Mouse (Mus musculus) midbrain, embryonic 13.5 days (tissue): ENCODE measurements around the gene Foxk1. TPM values are rescaled to one million over a fixed set of nuclear protein-coding genes. Genes with fewer than 3 reads are reported as not detected.

Experiments used
- ATAC-seq: fragments of 200-750 bp; cut with Nextera tagmentation; 2 replicates; pipeline ENCODE4 v1.8.0; 2017; ENCODE audit warnings: mild to moderate bottlenecking, moderate TSS enrichment, moderate library complexity
- H3K27ac ChIP-seq: fragments of 300-500 bp; sonication (generic); 2 replicates; pipeline ENCODE4 v1.5.1; 2015; ENCODE audit warnings: inconsistent platforms, mild to moderate bottlenecking, moderate library complexity
- H3K27me3 ChIP-seq: fragments of 300-500 bp; sonication (generic); 2 replicates; pipeline ENCODE4 v1.6.1; 2015; ENCODE audit warnings: mild to moderate bottlenecking, inconsistent platforms
- H3K36me3 ChIP-seq: fragments of 300-500 bp; sonication (generic); 2 replicates; pipeline ENCODE4 v1.6.1; 2015; ENCODE audit warnings: mild to moderate bottlenecking, inconsistent platforms
- H3K4me1 ChIP-seq: fragments of 300-500 bp; sonication (generic); replicated peaks from 2 replicates; pipeline ENCODE4 v1.6.1; 2015; ENCODE audit warnings: inconsistent platforms
- H3K4me2 ChIP-seq: fragments of 300-500 bp; sonication (generic); replicated peaks from 2 replicates; pipeline ENCODE4 v1.6.1; 2015; ENCODE audit warnings: moderate library complexity, mild to moderate bottlenecking, inconsistent platforms
- H3K4me3 ChIP-seq: fragments of 300-500 bp; sonication (generic); replicated peaks from 2 replicates; pipeline ENCODE4 v1.5.1; 2015; ENCODE audit warnings: mild to moderate bottlenecking, inconsistent platforms
- H3K9ac ChIP-seq: fragments of 300-500 bp; sonication (generic); replicated peaks from 2 replicates; pipeline ENCODE4 v1.6.1; 2015; ENCODE audit warnings: mild to moderate bottlenecking, inconsistent platforms
- H3K9me3 ChIP-seq: fragments of 300-500 bp; sonication (generic); 2 replicates; pipeline ENCODE4 v1.6.1; 2016; ENCODE audit warnings: mild to moderate bottlenecking, inconsistent platforms
- WGBS: fragments of 180-500 bp; shearing (Covaris S2); methylation state at CpG from one replicate; pipeline ENCODE4 v1.1.7; 2015; 5-methylcytosine and 5-hydroxymethylcytosine counted together
- polyA plus RNA-seq: library from polyadenylated mRNA; unstranded; fragments of >200 nt; fragmentation: Nextera tagmentation; extraction: Ambion mirVana; gene quantifications from 2 replicates; pipeline ENCODE4 v1.2.1, GENCODE M21; 2015

Gene Foxk1
- polyA plus RNA-seq, 1 experiment from 2014 or later: 5.1 TPM

GRCm38 (mm10) chr5:142500918-142501317, 99.6 kb downstream of the Foxk1 start:
- Histone ChIP-seq H3K4me3 (no peak overlapping the region), H3K9me3 (no peaks in the 10 kb centered on the region), H3K27ac (no peak overlapping the region), H3K36me3 (no peaks in the 10 kb centered on the region), H3K9ac (no peak overlapping the region), H3K4me1 (0 out of 2 replicates have a peak, but pooled peaks cover 6% of the 10 kb centered on the region), H3K27me3 (no peaks in the 10 kb centered on the region), H3K4me2 (no peak overlapping the region)
- ATAC-seq: no peak
- 80% methylated on average over 10 of the region's 10 CpGs for WGBS

GRCm38 (mm10) chr5:142502414-142502813, 101.1 kb downstream of the Foxk1 start:
- Histone ChIP-seq H3K9ac (0 out of 2 replicates have a peak overlapping the region, but pooled peaks have one; percentile 19), H3K27me3 (no peaks in the 10 kb centered on the region), H3K4me3 (no peak overlapping the region), H3K36me3 (peaks cover 6% of the 10 kb centered on the region; the same call in 1 of the 2 replicates), H3K27ac (no peak overlapping the region), H3K4me1 (0 out of 2 replicates have a peak, but pooled peaks cover 6% of the 10 kb centered on the region), H3K4me2 (no peak overlapping the region), H3K9me3 (no peaks in the 10 kb centered on the region)
- ATAC-seq: peak; percentile 89
- WGBS: 0% methylated on average over 3 of the region's 3 CpGs

GRCm38 (mm10) chr5:142504175-142504574, 102.9 kb downstream of the Foxk1 start:
- H3K27me3 ChIP-seq: no peaks in the 10 kb centered on the region
- no peak overlapping the region for H3K27ac ChIP-seq
- H3K9ac ChIP-seq: no peak overlapping the region

GRCm38 (mm10) chr5:142505695-142506423, 104.6 kb downstream of the Foxk1 start:
- H3K4me2 ChIP-seq: no peak overlapping the region
- peaks cover 6% of the 10 kb centered on the region; the same call in 1 of the 2 replicates for H3K36me3 ChIP-seq
- peaks cover 25% of the 10 kb centered on the region for H3K4me1 ChIP-seq
- H3K27me3 ChIP-seq: no peaks in the 10 kb centered on the region
- H3K4me3 ChIP-seq: no peak overlapping the region
- ATAC-seq: no peak
- H3K27ac ChIP-seq: no peak overlapping the region
- H3K9ac ChIP-seq: no peak overlapping the region
- H3K9me3 ChIP-seq: no peaks in the 10 kb centered on the region
- 92% methylated on average over 3 of the region's 3 CpGs for WGBS

More at GRCm38 (mm10) chr5:142504175-142504574, 102.9 kb downstream of the Foxk1 start:
- Histone ChIP-seq H3K4me1 (peaks cover 14% of the 10 kb centered on the region), H3K36me3 (peaks cover 6% of the 10 kb centered on the region; the same call in 1 of the 2 replicates), H3K4me3 (no peak overlapping the region), H3K9me3 (no peaks in the 10 kb centered on the region), H3K4me2 (no peak overlapping the region)
- WGBS: 82% methylated on average over 3 of the region's 3 CpGs
- ATAC-seq: no peak

- H3K9ac ChIP-seq: peak overlapping the region; percentile 65
- H3K27ac ChIP-seq: peak overlapping the region; percentile 84
- H3K36me3 ChIP-seq: peaks cover 6% of the 10 kb centered on the region; the same call in 1 of the 2 replicates
- peaks cover 21% of the 10 kb centered on the region for H3K4me1 ChIP-seq
- peak; percentile 60 for ATAC-seq
- WGBS: 5% methylated on average over 15 of the region's 15 CpGs
- peak overlapping the region; percentile 25 for H3K4me3 ChIP-seq
- peak overlapping the region; percentile 49 for H3K4me2 ChIP-seq
- no peaks in the 10 kb centered on the region for H3K27me3 ChIP-seq
- H3K9me3 ChIP-seq: no peaks in the 10 kb centered on the region
Measured at GRCm38 (mm10) chr5:142509141-142510060, 108.1 kb downstream of the Foxk1 start.

GRCm38 (mm10) chr5:142510061-142510414, 108.7 kb downstream of the Foxk1 start:
- Histone ChIP-seq H3K9ac (peak overlapping the region; percentile 65), H3K4me2 (no peak overlapping the region)

More at GRCm38 (mm10) chr5:142510061-142510414, 108.7 kb downstream of the Foxk1 start:
- Histone ChIP-seq H3K4me1 (peaks cover 21% of the 10 kb centered on the region), H3K27me3 (no peaks in the 10 kb centered on the region), H3K9me3 (no peaks in the 10 kb centered on the region), H3K36me3 (peaks cover 6% of the 10 kb centered on the region; the same call in 1 of the 2 replicates), H3K4me3 (no peak overlapping the region), H3K27ac (peak overlapping the region; percentile 84)
- WGBS: 36% methylated on average over 7 of the region's 7 CpGs
- ATAC-seq: peak; percentile 25; the same call in 1 of the 2 replicates

Other genes starting within 250 kb of the Foxk1 start
- 14.3 and 14.8 TPM in 2 replicates for gene Ap5z1, start 62.4 kb downstream of the Foxk1 start, polyA plus RNA-seq
- gene Papolb, start 128.6 kb downstream of the Foxk1 start, polyA plus RNA-seq: 0.12 and 0.21 TPM in 2 replicates
- gene Radil, start 149.6 kb downstream of the Foxk1 start, polyA plus RNA-seq: 10.6 and 12.5 TPM in 2 replicates
- gene Mmd2, start 207.3 kb downstream of the Foxk1 start, polyA plus RNA-seq: 22.0 and 25.0 TPM in 2 replicates
- gene Wipi2, start 226.2 kb downstream of the Foxk1 start, polyA plus RNA-seq: 46.8 and 51.2 TPM in 2 replicates